Mouse (Mus musculus) intestine, postnatal 0 days (tissue): ENCODE data around the gene Ptprz1. TPM values are rescaled to one million over a fixed set of nuclear protein-coding genes. Genes with fewer than 3 reads are reported as not detected.
A peak's percentile ranks its signal among the peaks of the same experiment; 100 is the strongest.

Experiments used
- ATAC-seq: fragments of 200-750 bp; cut with Nextera tagmentation; 2 replicates; pipeline ENCODE4 v1.8.0; 2017; ENCODE audit warnings: mild to moderate bottlenecking, moderate TSS enrichment, moderate library complexity
- H3K27ac ChIP-seq: fragments of 300-500 bp; sonication (generic); 2 replicates; pipeline ENCODE4 v1.5.1; 2014; ENCODE audit warnings: mild to moderate bottlenecking, low read depth, low read length, moderate library complexity
- H3K27me3 ChIP-seq: fragments of 300-500 bp; sonication (generic); replicated peaks from 2 replicates; pipeline ENCODE4 v1.6.1; 2014; ENCODE audit warnings: low read length, mixed read lengths; ENCODE audit not compliant: control insufficient read depth, insufficient read depth
- H3K36me3 ChIP-seq: fragments of 300-500 bp; sonication (generic); 2 replicates; pipeline ENCODE4 v1.6.1; 2014; ENCODE audit warnings: mild to moderate bottlenecking, moderate library complexity; ENCODE audit not compliant: control insufficient read depth, insufficient read depth
- H3K4me1 ChIP-seq: fragments of 300-500 bp; sonication (generic); replicated peaks from 2 replicates; pipeline ENCODE4 v1.6.1; 2014; ENCODE audit warnings: antibody characterized with exemption, low read length, mixed read lengths; ENCODE audit not compliant: control insufficient read depth, insufficient read depth
- H3K4me2 ChIP-seq: fragments of 300-500 bp; sonication (generic); replicated peaks from 2 replicates; pipeline ENCODE4 v1.6.1; 2014; ENCODE audit warnings: low read depth, mild to moderate bottlenecking, moderate library complexity
- H3K4me3 ChIP-seq: fragments of 300-500 bp; sonication (generic); 2 replicates; pipeline ENCODE4 v1.5.1; 2014; ENCODE audit warnings: low read depth, low read length
- H3K9ac ChIP-seq: fragments of 300-500 bp; sonication (generic); 2 replicates; pipeline ENCODE4 v1.6.1; 2014; ENCODE audit warnings: mild to moderate bottlenecking, low read depth, low read length
- H3K9me3 ChIP-seq: fragments of 300-500 bp; sonication (generic); 2 replicates; pipeline ENCODE4 v1.6.1; 2016; ENCODE audit warnings: mixed run types; ENCODE audit not compliant: control insufficient read depth
- CTCF ChIP-seq: sonication (generic); IDR thresholded peaks from 2 replicates; pipeline ENCODE4 v1.5.1; 2016; ENCODE audit warnings: low read depth, mild to moderate bottlenecking, control low read depth, antibody characterized with exemption, moderate library complexity
- WGBS: fragments of 180-500 bp; shearing (Covaris S2); extraction: QIAGEN DNeasy Blood & Tissue Kit; methylation state at CpG from one replicate; pipeline ENCODE4 v1.1.7; 2014; 5-methylcytosine and 5-hydroxymethylcytosine counted together
- polyA plus RNA-seq: library from polyadenylated mRNA; unstranded; fragments of >200 nt; fragmentation: Nextera tagmentation; extraction: Ambion mirVana; gene quantifications from 2 replicates; pipeline ENCODE4 v1.2.1, GENCODE M21; 2015

Ptprz1 gene
- polyA plus RNA-seq, result 3.5 and 3.6 TPM in 2 replicates

DNA sequence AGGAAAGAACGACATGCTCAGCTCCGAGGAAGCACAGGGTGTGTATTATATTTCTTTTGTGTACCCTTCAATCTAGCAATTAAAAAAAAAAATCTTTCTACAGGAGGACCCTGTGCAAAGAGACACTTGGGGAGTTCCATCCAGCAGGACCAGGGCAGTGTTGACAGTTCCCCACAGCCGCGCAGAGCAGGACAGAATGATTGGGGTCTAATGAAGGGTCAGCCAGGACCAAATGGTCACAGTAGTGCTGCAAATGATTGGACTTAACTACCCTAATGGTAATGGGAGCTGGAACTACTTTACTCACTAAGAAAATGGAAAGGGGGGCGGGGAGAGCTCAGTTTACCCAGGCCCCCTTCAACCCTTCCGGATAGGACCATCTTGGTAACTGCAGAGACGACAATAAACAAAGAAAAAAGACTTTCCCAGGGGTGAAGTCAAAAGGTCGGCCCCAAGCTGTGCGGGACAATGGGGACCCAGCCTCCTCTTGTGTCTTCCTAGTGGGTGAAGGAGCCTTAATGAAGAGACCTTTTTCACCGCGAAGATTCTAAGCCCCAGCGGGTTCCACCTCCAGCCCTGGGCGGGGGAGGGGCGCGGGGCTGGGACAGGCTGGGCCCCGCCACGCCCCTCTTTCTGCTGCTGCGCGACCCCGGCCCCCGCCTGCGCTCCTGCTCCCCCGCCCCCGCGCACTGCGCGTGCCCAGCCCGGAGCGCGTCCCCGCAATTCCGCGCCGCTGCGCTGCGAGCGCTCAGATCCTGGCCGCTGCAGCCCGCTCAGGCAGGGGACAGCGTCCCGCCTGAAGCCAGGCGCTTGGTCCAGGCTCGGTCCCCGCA is at the start of gene Ptprz1:
Gene Ptprz1 (plus strand): TSS at position 722 of the 833 bp plus-strand sequence.
- under 1% methylated on average over 41 of the region's 44 CpGs for WGBS

DNA sequence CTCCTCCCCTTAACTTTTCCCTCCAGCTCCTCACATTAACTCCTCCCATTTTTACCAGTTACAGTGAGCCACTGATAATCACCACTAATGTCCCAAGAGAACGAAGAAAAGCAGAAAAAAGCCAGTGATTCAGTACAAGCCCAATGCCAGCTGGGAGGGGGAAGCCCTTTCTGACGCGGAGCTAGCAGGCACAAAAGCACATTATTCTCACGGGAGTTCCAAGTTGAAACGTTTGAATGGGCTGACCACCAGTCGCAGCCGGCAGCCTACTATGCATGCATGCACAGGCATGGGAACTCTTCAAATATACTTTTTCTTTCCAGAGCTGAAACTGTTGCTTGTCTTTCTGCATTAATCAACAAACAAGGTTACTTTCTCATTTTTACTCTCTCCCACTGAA is 41.7 kb upstream of the Ptprz1 start:
- no peaks in the 10 kb centered on the region for H3K4me1 ChIP-seq
- no peaks in the 10 kb centered on the region for H3K9me3 ChIP-seq
- 67% methylated on average over 7 of the region's 7 CpGs for WGBS
- no peak overlapping the region for H3K4me3 ChIP-seq
- no peak overlapping the region for H3K9ac ChIP-seq
- H3K27me3 ChIP-seq, result no peaks in the 10 kb centered on the region
- ATAC-seq, result no peak
- H3K27ac ChIP-seq, result no peak overlapping the region
- H3K36me3 ChIP-seq, result no peaks in the 10 kb centered on the region
- no peak overlapping the region for H3K4me2 ChIP-seq
- TF ChIP-seq CTCF, result no peak

More for the DNA sequence above, at the start of gene Ptprz1:
- peak within 1 kb of the TSS; percentile 47 for H3K4me3 ChIP-seq
- H3K9ac ChIP-seq, result 0 out of 2 replicates have a peak within 1 kb of the TSS, but pooled peaks have one; percentile 1
- peaks cover 14% of the 10 kb centered on the region for H3K27me3 ChIP-seq
- peak within 1 kb of the TSS; percentile 83 for H3K4me2 ChIP-seq
- H3K9me3 ChIP-seq, result no peaks in the 10 kb centered on the region
- 0 out of 2 replicates have a peak, but pooled peaks cover 3% of the 10 kb centered on the region for H3K4me1 ChIP-seq
- TF ChIP-seq CTCF, result no peak
- no peak within 1 kb of the TSS for H3K27ac ChIP-seq
- H3K36me3 ChIP-seq, result no peaks in the 10 kb centered on the region
- ATAC-seq, result no peak

DNA sequence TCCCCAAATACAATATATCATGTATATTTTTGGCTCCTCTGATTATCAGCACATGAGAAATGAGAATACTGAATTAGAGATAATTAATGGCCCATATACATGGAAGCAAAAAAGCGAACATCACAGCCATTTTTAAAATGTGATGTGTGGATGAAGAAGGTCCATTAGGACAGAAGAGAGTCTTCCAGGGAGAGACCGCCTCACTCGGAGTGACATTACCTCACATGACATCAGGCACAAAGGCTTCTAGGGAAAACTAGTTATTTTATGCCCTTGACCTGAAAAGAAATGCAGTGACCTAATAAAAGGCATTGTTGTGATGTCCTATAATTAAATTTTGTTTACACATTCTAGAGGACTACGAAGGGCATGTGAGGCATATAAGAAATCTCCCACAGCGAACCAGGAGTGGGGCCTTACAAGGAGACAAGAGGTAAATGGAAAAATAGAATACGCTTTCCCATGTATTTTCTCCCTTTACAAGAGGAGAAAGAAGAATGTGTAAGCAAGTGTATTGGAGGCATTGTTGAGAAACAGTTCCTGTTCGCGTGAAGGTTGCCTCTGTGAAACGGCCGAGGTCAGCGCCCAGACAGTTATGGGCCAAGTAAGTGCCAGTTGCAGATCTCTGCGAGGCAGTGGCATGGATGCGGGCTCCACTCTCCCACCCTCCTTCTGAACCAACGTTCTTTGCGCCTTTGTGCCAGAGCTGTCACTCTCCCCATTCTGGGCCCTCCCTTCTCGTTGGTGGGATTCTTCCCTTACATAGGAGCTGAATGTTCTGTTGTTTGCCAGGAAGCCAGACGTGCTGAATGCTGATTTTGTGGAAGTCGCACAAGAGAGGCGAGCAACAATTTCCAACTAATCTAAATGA is 41.0 kb upstream of the Ptprz1 start:
- no peaks in the 10 kb centered on the region for H3K27me3 ChIP-seq
- no peak overlapping the region for H3K9ac ChIP-seq
- WGBS, result 73% methylated on average over 19 of the region's 19 CpGs
- no peak overlapping the region for H3K4me2 ChIP-seq
- no peak for TF ChIP-seq CTCF
- H3K4me3 ChIP-seq, result no peak overlapping the region
- no peak for ATAC-seq
- no peaks in the 10 kb centered on the region for H3K36me3 ChIP-seq
- no peaks in the 10 kb centered on the region for H3K9me3 ChIP-seq
- H3K27ac ChIP-seq, result no peak overlapping the region
- H3K4me1 ChIP-seq, result no peaks in the 10 kb centered on the region

DNA sequence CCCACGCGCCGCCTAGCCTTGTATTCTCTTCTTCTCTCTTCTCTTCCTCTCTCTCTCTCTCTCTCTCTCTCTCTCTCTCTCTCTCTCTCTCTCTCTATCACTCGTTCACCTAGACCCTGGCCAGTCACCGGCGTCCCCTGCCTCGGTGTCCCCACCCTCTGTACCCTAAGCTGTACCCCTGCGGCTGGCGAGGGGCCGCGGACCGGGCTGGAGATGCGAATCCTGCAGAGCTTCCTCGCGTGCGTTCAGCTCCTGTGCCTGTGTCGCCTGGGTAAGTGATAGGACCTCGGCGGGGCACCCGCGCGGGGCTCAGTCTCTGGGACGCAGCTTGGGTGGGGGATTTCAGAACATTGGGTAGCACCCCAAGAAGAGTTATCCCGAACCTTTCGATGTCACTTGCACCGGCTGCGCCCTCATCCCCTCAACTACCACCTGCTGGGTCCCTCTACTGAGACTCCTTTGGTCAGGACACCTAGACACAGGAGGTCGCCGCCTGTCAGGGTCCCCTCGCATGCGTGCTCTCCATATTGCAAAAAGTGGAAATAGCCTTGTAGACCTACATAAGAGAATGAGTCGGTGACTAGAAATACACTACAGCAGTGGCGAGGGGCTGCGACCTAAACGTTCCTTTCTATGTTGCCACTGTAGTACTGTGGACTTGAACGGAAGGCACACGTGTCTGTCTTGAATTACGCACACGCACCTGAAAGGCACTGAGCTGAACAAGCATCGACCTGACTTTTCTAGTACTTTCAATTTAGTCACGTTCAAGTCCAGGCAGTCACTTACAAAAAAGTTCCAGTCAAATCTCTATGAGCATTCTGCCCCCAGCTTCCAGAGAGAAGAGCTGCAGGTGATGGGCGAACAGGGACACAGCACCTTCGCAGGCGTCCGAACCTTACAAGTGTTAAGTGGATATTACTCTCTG is 576 bp downstream of the Ptprz1 start:
- no peak for TF ChIP-seq CTCF
- Histone ChIP-seq H3K9ac (no peak overlapping the region), H3K4me3 (peak overlapping the region; percentile 47), H3K9me3 (no peaks in the 10 kb centered on the region), H3K36me3 (no peaks in the 10 kb centered on the region), H3K4me1 (0 out of 2 replicates have a peak, but pooled peaks cover 3% of the 10 kb centered on the region), H3K4me2 (peak overlapping the region; percentile 83), H3K27ac (no peak overlapping the region), H3K27me3 (peaks cover 14% of the 10 kb centered on the region)
- WGBS, result 3% methylated on average over 45 of the region's 45 CpGs
- no peak for ATAC-seq

DNA sequence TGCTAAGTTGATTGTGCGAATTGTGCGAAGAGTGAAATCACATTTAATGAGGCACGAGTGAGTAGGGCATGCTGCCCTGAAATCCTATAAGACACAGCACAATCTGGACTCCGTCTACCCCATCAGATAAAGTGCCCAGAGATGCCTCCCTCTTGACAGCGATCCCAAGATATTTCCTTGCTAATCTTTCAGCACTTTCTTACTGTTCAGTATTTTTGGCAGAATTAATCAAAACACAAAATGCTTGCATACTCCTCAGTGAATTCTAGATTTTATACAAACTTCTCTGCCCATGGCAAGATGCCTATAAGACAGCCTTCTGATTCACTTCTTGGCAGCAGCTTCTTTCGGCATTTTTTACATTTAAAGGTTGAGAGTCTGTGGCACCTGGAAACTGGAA is 12.7 kb downstream of the Ptprz1 start:
- H3K4me3 ChIP-seq, result no peak overlapping the region
- WGBS, result 85% methylated on average over 6 of the region's 6 CpGs
- H3K36me3 ChIP-seq, result no peaks in the 10 kb centered on the region
- H3K27ac ChIP-seq, result no peak overlapping the region
- H3K27me3 ChIP-seq, result no peaks in the 10 kb centered on the region
- TF ChIP-seq CTCF, result no peak
- H3K9ac ChIP-seq, result no peak overlapping the region
- H3K4me2 ChIP-seq, result no peak overlapping the region
- H3K9me3 ChIP-seq, result no peaks in the 10 kb centered on the region
- ATAC-seq, result no peak
- H3K4me1 ChIP-seq, result no peaks in the 10 kb centered on the region
